Mouse (Mus musculus) c-Kit-positive CD71-positive TER-119-positive erythroid progenitor cells, embryonic 14.5 days (primary cell): Measurements from ENCODE around the gene Tpm4.
"Not testable (repeated sequence)": the region's sequence is repeated elsewhere in the genome, so short reads cannot be mapped to it uniquely, and the experiment has no call there.

Source experiments
- DNase-seq: peaks from one replicate; pipeline ENCODE4 v3.0.0-alpha.2; 2013; ENCODE audit warnings: low spot score

The Tpm4 gene

DNA sequence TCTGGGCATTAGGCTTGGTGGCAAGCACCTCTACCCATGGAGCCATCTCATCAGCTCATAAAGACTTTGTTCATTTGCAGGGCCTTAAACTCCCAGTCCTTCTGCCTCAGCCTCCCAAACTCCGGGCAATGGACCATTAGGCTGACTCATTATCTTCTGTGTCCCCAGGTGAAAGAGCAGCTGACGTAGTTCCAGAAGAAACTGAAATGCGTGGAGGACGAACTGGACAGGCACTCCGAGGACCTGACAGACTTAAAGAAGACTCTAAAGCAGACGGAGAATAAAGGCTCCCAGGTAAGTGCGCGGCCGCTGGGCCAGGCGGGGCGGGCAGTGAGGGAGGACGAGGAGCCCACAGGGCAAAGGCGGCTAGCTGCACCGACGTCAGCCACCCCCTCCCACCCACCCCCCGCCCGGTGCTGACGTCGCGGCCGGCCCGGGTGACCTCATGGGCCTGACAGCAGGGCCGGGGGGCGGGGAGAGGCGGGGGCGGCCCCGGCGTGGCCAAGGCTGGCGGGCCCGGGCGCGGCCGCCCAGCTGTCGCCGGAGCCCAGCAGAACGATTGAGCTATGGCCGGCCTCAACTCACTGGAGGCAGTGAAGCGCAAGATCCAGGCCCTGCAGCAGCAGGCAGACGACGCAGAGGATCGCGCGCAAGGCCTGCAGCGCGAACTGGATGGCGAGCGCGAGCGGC lies at the start of gene Tpm4:
TSS of gene Tpm4 (plus strand) at position 220 of the 690 bp plus-strand sequence.
- DNase-seq, result no peak

DNA sequence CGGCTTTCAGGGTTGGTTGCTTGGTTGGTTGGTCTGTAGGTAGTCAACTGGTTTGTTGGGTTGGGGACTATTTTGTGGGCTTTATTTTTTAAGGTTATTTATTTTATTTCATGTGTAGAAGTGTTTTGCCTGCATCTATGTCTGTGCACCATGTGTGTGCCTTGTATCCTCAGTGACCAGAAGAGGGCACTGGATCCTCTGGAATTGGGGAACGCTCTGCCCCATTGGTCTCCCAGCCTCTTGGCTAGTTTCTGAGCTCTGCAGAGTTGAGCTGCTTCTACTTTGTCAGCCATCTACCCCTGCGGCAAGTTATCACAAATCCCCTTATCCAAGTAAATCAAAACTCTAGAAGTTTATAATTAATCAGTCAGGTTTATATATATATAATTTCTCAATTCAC lies 47.2 kb upstream of the Tpm4 start:
- DNase-seq, result not testable (repeated sequence)

DNA sequence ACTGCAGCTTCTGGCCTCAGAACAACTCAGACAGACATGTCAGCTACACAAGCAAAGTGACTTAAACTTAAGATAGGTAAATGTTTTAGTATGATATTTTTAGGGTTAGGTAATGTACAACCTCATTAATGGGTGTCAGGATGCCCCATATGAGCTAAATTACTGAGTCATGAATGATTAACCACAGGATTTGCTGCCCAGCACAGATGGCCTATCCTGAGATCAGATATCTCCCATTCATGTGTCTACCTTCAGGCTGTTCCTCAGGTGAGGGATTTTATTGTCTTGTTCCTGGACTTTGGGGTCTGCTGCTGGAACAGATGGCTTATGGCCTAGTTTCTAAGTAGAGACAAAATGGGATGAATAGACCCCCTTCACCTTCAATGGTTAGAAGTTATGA lies 38.1 kb upstream of the Tpm4 start:
- not testable (repeated sequence) for DNase-seq

DNA sequence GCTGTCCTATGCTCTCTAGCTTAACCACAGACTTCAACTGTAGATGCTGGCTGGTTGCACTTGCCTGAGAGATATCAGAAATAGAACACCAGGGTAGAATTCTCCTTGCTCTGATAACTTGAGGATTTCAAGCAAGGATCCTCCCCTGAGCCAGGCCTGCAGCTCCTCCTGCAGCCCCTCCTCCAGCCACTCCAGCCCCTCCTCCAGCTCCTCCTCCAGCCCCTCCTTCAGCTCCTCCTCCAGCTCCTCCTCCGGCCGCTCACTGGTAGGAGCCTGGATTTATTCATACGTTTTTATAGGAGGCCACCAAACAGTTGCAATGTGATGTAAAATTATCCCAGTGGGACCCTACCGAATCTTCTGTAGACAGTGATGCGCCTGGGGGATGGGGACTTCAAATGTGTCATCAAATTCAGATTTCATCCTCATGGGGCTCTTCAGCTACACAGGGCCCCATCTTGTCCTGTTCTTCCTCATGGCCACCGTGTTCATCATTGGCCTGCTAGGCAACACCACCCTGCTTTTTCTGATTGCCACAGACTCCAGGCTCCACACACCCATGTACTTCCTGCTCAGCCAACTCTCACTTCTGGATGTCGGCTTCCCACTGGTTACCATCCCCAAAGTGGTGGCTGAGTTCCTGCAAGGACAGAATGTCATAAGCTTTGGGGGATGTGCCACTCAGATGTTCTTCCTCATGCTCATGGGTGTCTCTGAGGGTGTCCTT lies 35.2 kb upstream of the Tpm4 start:
- peak; percentile 7 for DNase-seq

DNA sequence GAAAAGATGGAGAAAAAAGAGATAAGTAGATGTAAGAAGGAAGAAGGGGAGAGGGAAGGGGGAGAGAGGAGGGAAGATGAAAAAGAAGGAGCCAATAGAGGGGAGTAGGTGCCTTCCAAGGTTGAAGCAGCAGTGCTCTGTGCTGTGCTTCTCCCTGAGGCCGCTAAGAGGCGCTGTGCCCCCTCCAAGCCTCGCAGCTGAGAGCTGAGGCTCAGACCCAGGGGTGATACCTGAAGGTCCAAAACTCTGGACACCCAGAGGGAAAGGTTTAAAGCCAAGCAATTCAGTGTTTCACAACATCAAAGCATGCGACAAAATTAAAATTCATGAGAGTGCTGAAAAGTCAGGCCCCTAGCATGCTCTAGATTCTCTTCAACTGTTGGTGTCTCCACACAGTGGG lies 29.6 kb upstream of the Tpm4 start:
- no peak for DNase-seq

DNA sequence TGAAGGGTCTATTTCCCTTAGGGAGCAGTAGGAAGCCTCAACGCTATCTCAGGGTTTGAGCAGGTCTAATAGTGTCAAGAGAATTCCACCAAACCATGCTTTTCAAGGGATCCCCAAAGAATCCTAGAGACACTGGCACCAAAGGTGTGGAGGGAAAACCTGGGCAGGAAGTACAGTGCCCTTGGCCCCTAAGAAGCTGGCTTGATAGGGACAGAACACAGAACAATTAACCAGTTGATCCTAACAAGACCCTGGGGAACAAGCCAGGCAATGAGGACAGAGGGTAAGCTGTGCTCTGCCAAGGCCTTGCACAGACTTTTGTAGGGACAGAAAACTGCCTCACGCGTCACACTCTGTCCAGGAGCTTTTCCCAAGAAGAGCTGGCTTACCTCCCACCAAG lies 28.0 kb upstream of the Tpm4 start, which contains the start of gene Olfr374:
TSS of gene Olfr374 (plus strand) at position 301 of the 400 bp plus-strand sequence.
- DNase-seq, result no peak

DNA sequence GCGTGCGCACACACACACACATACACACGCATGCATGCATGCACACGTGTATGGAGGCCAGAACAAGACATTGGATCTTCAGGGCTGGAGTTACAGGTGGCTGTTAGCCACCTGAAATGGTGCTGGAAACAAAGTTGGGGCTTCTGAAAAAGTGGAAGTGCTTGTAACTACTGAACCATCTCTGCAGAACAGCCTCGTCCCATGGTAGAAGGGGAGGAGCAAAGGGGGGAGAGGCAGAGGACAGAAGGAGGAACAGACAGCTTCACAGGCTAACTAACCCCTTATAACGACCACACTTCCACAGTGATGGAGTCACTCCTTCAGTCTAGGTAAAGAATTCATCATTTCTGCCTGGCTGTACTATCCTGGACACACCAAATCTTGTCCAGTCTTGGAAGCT lies 23.9 kb upstream of the Tpm4 start:
- DNase-seq, result no peak

DNA sequence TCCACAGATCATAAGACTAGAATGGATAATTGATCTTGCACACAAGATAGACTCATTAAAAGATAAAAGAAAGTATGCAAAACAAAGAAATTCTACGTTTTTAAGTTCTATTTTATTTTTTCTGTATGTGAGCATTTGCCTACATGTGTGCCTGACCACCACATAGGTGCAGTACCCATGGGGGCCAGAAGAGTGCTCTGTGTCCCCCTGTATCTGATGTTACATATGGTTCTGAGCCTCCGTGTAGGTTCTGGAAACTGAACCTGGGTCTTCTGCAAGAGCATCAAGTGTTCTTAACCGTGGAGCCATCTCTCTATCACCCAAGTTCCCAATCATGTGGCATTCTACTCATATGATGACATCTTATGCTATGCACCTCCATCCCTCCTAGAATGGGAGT lies 22.3 kb upstream of the Tpm4 start:
- no peak for DNase-seq

DNA sequence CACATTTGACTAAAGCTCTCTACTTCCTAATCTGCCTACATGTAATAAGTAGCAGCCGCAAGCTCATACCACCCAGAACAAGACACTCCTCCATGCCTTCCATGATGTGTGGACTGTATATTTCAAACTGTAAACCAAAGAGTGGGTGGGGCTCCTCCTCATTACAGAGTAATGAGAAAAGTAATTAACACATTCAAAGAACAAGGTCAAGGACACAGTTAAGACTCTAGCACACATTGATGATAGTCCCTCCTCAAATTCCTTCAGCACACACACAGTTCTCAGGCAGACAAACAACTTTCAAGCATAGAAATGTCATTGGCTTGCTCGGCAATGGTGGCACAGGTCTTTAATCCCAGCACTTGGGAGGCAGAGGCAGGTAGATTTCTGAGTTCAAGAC lies 19.6 kb upstream of the Tpm4 start:
- DNase-seq, result no peak

DNA sequence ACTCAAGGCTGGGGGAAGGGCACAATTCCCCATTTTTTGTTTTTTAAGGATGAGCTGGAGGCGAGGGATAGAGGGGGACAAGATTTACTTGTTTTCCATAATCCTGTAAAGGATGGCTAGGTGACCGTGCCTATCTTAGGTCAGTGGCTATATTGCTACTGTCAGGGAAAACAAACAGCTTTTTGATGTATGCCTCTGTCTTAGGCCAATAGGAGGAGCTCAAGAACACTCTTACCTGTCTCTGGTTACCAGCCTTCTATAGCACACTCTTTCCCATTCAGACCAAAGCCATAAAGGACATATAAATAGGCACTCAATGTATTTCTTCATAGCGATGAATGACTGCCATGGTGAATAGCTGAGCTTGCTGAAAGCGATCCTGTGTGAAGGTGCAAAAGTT lies 16.2 kb upstream of the Tpm4 start:
- no peak for DNase-seq

DNA sequence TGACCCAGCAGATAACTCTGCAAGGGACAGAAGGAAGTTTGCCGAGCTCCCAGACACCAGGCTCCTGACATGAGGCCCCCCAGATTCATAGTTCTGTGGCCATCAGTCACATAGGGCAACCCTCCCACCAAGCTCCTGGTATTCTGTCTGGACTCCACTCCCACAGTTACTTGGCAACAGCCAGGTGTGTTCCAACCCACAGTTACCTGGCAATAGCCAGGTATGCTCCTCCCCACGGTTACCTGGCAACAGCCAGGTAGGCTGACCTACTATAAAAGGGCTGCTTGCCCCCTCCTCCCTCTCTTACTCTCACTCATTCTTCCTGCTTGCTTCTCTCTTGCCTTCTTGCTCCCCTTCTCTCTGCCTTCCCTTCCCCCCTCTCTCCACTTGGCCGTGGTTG lies 13.3 kb upstream of the Tpm4 start:
- DNase-seq, result not testable (repeated sequence)

DNA sequence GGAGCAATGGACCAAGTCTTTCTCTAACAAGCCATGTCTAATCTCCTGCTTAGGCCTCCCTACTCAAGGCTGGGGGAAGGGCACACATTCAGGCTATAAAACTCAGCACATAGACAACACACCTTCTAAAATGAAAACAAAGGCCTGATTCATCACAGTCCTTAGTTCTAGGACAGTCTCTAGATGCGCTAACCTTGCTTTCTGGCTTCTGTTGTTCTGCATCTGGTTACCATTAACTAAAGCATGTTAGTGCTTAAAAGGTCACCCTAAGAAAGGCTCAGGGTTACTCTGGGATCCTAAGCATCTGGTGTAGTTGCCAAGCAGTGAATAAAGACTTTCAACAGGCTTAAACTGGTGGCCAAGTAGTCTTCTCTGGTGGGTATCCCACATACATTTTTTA lies 12.8 kb upstream of the Tpm4 start:
- no peak for DNase-seq

DNA sequence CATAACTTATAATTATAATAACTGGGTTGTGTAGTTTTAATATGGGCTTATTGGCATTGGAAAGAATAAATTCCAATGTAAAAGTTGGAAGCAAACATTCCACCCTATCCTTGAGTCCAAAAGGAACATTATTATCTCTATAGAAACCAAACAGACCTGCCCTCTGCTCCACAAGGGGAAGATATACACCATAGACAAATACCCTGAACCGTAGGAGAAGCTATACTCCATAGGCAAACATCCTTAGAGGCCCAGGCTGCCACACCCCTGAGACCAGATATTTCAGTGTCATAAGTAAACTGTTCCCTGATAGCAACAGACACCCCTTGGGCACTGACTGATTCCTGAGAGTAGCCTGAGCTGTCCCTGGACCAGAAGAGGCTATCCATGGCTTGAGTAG lies 6.9 kb upstream of the Tpm4 start:
- no peak for DNase-seq

DNA sequence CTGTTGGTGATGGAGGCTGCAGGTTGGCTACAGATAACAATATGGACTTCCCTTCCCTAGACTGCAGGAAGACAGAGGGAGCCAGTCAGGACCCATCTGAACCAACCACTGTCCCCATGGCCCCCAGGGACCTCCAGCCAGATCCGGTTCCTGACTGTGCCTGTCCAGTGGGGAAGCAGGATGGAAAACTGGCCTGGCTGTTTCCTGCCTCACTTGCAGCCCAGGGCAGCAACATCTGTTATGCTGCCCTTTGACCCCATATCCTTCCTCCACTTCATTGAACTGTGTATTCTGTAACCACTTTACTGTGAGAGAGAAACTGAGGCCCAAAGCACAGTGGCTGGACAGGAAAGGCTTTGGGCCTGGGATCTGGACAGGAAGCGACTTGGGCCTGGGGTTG lies 3.5 kb upstream of the Tpm4 start:
- DNase-seq, result no peak

DNA sequence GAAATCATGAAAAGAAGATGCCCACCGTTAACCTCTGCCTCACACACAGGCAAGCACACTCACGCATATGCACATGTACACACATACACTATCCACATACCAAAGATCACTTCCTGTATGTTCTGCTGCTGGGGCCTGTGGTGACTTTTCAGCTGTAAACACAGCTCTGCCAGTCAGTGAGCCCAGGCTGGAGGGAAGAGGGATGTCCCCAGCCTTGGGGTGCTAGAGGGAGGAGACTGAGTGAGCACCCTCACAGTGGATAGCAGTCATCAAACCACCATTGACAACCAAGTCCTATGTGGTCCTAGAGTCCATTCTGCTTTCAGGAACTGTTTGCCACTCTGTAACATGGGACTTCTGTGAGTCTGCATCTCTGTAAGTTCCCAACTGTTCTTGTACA lies 2.9 kb upstream of the Tpm4 start:
- no peak for DNase-seq

DNA sequence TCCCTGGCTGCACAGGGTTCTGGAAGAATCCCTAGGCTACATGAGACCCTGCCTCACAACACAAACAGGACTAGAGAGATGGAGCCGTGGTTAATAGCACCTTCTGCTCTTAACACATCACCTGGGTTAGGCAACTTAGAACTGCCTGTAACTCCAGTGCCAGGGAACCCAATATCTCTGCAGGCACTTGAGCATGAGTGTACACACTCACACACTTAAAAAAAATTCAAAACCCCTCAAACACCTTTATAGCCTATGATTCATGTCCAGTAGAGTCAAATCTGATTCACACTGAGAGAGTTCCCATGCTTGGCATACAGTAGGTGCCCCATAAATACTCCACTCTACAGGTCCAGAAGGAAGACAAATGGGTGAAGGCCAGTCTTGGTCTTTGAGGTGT lies 2.4 kb upstream of the Tpm4 start:
- DNase-seq, result no peak

DNA sequence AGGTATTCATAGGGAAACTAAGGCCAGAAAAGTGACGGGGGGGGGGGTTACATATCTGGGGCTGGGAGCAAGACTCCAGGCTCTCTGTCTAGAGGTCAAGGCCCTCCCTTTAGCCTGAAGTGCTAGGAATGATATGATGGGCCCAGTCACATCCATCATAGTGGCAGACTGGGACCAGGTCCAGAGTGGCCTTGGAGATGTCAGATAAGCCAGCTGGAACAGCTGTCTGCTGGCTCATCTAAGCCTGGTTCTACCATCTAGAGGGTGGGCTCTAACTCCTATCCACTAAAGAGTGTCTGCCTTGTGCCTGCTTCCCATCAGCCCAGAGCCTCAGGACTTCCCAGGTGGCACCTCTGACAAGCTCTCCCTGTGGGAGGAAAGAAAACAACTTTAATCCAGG lies 1.9 kb upstream of the Tpm4 start:
- no peak for DNase-seq

DNA sequence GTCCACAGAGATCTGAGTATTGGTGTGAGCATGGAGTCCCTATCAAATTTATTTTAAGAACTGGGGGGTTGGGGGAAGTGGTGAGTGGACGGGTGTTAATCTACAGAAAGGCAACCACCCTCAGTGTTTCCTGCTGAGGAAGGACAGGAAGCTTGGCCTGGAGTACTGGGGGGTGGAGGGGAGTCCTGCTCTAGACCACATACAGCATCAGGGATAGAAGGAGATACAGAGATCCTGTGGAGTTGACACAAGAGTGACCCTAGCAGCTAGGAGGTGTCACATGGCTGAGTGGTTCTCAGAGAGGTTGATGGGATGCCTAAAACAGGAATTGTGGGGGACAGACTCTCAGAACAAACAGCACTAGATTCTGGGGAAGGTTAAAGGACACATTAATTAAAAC lies 1.3 kb upstream of the Tpm4 start:
- DNase-seq, result no peak

DNA sequence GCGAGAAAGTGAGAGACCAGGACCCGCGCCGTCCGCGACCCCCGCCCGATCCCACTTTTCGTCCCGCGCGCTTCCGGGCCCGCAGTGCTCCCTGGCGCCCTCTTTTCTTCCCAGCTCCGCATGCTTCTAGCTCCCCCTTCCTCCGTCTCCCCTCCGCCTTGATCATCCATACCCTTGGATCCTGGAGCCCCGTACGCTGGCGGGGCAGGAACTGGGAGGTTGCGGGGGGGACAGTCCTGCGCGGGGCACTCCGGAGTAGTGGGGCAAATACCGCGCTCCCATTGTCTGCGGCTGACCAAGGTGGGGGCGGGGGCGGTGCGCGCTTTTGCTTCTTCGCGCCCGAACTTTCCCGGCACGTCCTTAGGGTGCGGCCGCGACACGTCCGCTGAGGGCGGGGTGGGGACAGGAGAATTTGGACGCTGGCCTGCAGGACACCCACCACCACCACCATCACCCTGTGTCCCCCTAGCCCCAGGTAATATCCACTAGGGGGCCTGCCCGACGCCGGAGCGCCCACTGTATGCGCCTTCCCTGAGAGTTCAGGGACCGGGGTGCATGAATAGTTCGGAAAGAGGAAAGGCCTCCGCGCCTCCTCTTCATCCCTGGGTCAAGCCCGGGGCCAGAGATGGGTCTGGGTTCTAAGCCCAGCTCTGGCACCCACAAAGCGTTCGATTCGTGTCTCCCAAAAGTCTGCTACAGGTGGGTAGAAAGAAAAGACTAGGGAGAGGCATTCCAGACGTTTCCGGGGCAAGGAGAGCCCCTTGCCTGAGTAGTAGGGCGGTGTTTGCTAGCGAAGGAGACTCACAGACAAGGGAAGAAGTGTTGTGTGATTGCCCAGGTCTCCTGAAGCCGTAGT lies 899 bp downstream of the Tpm4 start:
- no peak for DNase-seq

DNA sequence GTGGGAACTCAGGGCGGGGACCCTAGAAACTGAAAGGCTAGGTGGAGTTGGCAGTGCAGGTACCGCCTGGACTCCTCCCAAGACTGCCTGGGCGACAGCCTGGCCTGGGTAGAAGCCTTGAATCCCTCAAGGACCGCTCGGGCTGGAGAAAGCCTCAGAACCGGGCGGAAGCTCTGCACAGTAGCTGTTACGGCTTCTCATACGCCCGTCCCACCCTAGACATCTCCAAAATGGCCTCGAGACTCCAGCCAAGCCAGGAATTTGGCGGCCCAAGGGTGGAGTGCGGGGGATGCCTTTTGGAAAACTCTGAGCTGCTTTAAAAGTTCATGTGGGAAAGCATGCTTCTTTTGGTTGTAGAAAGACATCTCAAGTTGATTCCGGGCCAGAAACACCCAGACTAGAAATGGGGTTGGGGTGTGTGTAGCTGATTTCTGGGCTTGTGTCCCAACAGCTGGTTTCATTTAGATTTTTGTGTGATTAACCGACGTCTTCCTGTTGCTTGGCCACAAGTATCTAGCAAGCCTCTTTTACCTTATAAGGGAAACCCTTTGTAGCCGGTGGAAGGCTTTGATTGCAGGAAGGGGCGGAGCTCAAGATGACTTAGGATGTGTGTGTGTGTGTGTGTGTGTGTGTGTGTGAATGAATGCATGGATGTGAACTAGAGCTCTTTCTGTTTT lies 1.7 kb downstream of the Tpm4 start:
- no peak for DNase-seq

DNA sequence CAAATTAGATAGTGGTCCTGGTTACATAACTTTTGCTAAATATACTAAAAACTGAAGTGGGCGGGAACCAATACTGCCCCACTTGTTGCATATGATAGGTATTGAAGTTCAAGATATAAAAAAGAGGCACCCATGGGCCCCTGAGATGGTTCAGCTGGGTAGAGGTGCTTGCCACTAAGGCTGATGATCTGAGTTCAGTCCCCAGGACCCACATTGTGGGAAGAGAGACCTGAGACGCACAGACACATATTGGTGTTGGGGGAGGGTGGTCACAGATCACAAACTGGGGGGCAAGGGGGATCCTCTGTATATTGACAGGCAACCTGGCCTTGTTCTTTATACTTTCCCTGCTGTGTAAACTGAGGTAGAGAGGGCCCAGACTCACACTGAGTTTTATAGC lies 2.7 kb downstream of the Tpm4 start:
- no peak for DNase-seq

DNA sequence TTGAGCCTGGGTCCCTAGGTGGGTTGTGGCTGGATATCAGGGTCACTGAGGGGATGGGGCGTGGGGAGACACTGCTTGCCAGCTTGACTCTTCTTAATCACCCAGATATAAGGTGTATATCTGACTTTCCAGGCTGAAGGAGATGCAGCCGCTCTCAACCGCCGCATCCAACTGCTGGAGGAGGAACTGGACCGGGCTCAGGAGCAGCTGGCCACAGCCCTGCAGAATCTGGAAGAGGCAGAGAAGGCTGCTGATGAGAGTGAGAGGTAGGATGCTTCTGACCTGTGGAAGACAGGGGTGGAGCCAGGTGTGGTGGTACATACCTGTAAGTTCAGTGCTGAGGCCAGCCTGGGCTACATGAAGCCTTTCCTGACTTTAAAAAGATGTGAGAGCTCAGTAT lies 3.7 kb downstream of the Tpm4 start:
- DNase-seq, result no peak
